Mouse (Mus musculus): ENCODE data around the gene 2610301B20Rik.

GRCm38 (mm10) chr4:10905234-10905801 is 31.0 kb downstream of the 2610301B20Rik start:
- no peak for TF ChIP-seq CTCF (IDR thresholded peaks at IDR 0.05 in 2 of 3, conservative IDR thresholded peaks at IDR 0.05 in 1 of 3; ENCODE audit: control insufficient read depth in 1 of 3, insufficient read depth in 1 of 3, low read depth in 2 of 3, low read length in 3 of 3, poor library complexity in 1 of 3, severe bottlenecking in 1 of 3)
- no peak for TF ChIP-seq BHLHE40 (IDR thresholded peaks at IDR 0.05; ENCODE audit: borderline replicate concordance, low read depth, low read length)
- no peak for TF ChIP-seq POLR2A (IDR thresholded peaks at IDR 0.05; ENCODE audit: control insufficient read depth in 1 of 2, insufficient read depth in 1 of 2, low read depth in 1 of 2, low read length in 2 of 2, poor library complexity in 1 of 2)
- TF ChIP-seq CHD2 (IDR thresholded peaks at IDR 0.05; ENCODE audit: low read length): no peak
- TF ChIP-seq EP300 (IDR thresholded peaks at IDR 0.05; ENCODE audit: low read depth in 1 of 2, low read length in 2 of 2): no peak
